Mouse (Mus musculus) CH12.LX (cell line): ENCODE measurements around the gene Asb16. TPM values are rescaled to one million over a fixed set of nuclear protein-coding genes. Genes with fewer than 3 reads are reported as not detected.
A peak's percentile ranks its signal among the peaks of the same experiment; 100 is the strongest.

Experiments
- DNase-seq: peaks from one replicate; pipeline ENCODE4 v3.0.0-alpha.2; 2013; ENCODE audit errors: extremely low read depth
- H3K27ac ChIP-seq: 2 replicates; pipeline ENCODE4 v1.5.1; 2012; ENCODE audit warnings: low read depth, mild to moderate bottlenecking, control low read depth, moderate library complexity; ENCODE audit not compliant: insufficient read depth
- H3K27me3 ChIP-seq: replicated peaks from 2 replicates; pipeline ENCODE3; 2012; ENCODE audit warnings: inconsistent platforms
- H3K36me3 ChIP-seq, 2 experiments: replicated peaks in 1 of 2; 2 replicates each; pipeline versions ENCODE3 to v1.6.1; 2012; ENCODE audit warnings: inconsistent platforms in 1 of 2, low read length in 1 of 2, mild to moderate bottlenecking in 1 of 2, mixed read lengths in 1 of 2, moderate library complexity in 1 of 2; ENCODE audit not compliant: control insufficient read depth in 1 of 2, insufficient read depth in 1 of 2
- H3K4me1 ChIP-seq, 2 experiments: 2 replicates each; pipeline ENCODE4 v1.6.1; 2012; ENCODE audit warnings: inconsistent platforms in 1 of 2, moderate library complexity in 1 of 2; ENCODE audit not compliant: insufficient read depth in 2 of 2, control insufficient read depth in 1 of 2
- H3K4me2 ChIP-seq: 2 replicates; pipeline ENCODE4 v1.6.1; 2012; ENCODE audit warnings: low read depth, mild to moderate bottlenecking, control low read depth; ENCODE audit not compliant: poor library complexity, insufficient read depth, severe bottlenecking
- H3K4me3 ChIP-seq, 3 experiments: fragments of 150-350 bp in 1 of 3; sonication (generic) in 1 of 3; replicated peaks in 1 of 3; 2 replicates each; pipeline versions ENCODE3 to v1.5.1; 2011 to 2012; ENCODE audit warnings: low read depth in 2 of 3, low read length in 2 of 3, mild to moderate bottlenecking in 2 of 3, moderate library complexity in 2 of 3, control low read depth in 1 of 3, improper control_type of control experiment in 1 of 3, inconsistent platforms in 1 of 3, mixed read lengths in 1 of 3; ENCODE audit not compliant: poor library complexity in 1 of 3
- H3K79me2 ChIP-seq: replicated peaks from 2 replicates; pipeline ENCODE4 v1.6.1; 2012; ENCODE audit warnings: mild to moderate bottlenecking, moderate library complexity; ENCODE audit not compliant: control insufficient read depth, poor library complexity, insufficient read depth, severe bottlenecking; ENCODE audit errors: extremely low read depth
- H3K9ac ChIP-seq: 2 replicates; pipeline ENCODE4 v1.6.1; 2012; ENCODE audit warnings: low read depth, mild to moderate bottlenecking, control low read depth, moderate library complexity; ENCODE audit not compliant: insufficient read depth
- H3K9me3 ChIP-seq: replicated peaks from 2 replicates; pipeline ENCODE3; 2012; ENCODE audit warnings: low read length, inconsistent platforms, mixed read lengths
- BHLHE40 ChIP-seq: IDR thresholded peaks from 2 replicates; pipeline ENCODE4 v1.6.1; 2011; ENCODE audit warnings: mild to moderate bottlenecking, low read depth, low read length, improper control_type of control experiment
- CHD1 ChIP-seq: IDR thresholded peaks from 2 replicates; pipeline ENCODE4 v1.6.1; 2012; ENCODE audit warnings: low read depth, low read length, improper control_type of control experiment, inconsistent platforms
- CHD2 ChIP-seq: IDR thresholded peaks from 2 replicates; pipeline ENCODE4 v1.6.1; 2011; ENCODE audit warnings: low read length, improper control_type of control experiment
- CTCF ChIP-seq, 2 experiments: IDR thresholded peaks in 1 of 2; conservative IDR thresholded peaks in 1 of 2; 2 replicates each; pipeline ENCODE4 v1.5.1; 2011 to 2012; ENCODE audit warnings: low read depth in 2 of 2, low read length in 2 of 2, improper control_type of control experiment in 1 of 2, inconsistent platforms in 1 of 2, mild to moderate bottlenecking in 1 of 2, moderate library complexity in 1 of 2
- ETS1 ChIP-seq: conservative IDR thresholded peaks from 2 replicates; pipeline ENCODE4 v1.6.1; 2012; ENCODE audit warnings: low read depth, mild to moderate bottlenecking, inconsistent platforms, low read length, improper control_type of control experiment, moderate library complexity
- GABPA ChIP-seq: IDR thresholded peaks from 2 replicates; pipeline ENCODE4 v1.6.1; 2012; ENCODE audit warnings: low read depth, low read length, improper control_type of control experiment, inconsistent platforms; ENCODE audit not compliant: insufficient replicate concordance
- HCFC1 ChIP-seq: IDR thresholded peaks from 2 replicates; pipeline ENCODE4 v1.6.1; 2012; ENCODE audit warnings: low read depth, mild to moderate bottlenecking, inconsistent platforms, low read length, improper control_type of control experiment
- IRF4 ChIP-seq: IDR thresholded peaks from 2 replicates; pipeline ENCODE4 v1.6.1; 2014; ENCODE audit warnings: low read depth, mild to moderate bottlenecking, inconsistent platforms, low read length, improper control_type of control experiment
- JUND ChIP-seq: conservative IDR thresholded peaks from 2 replicates; pipeline ENCODE4 v1.6.1; 2011; ENCODE audit warnings: low read depth, low read length, improper control_type of control experiment
- KAT2A ChIP-seq: IDR thresholded peaks from 2 replicates; pipeline ENCODE4 v1.6.1; 2012; ENCODE audit warnings: low read length, improper control_type of control experiment, inconsistent platforms; ENCODE audit not compliant: insufficient replicate concordance
- MAFK ChIP-seq: IDR thresholded peaks from 2 replicates; pipeline ENCODE4 v1.6.1; 2011; ENCODE audit warnings: low read length, improper control_type of control experiment; ENCODE audit not compliant: insufficient replicate concordance
- MAZ ChIP-seq: IDR thresholded peaks from 2 replicates; pipeline ENCODE4 v1.6.1; 2012; ENCODE audit warnings: low read depth, mild to moderate bottlenecking, inconsistent platforms, low read length, improper control_type of control experiment, moderate library complexity
- MEF2A ChIP-seq: IDR thresholded peaks from 2 replicates; pipeline ENCODE4 v1.6.1; 2014; ENCODE audit warnings: low read depth, mild to moderate bottlenecking, inconsistent platforms, low read length, improper control_type of control experiment, borderline replicate concordance
- MXI1 ChIP-seq: IDR thresholded peaks from 2 replicates; pipeline ENCODE4 v1.6.1; 2011; ENCODE audit warnings: mild to moderate bottlenecking, low read depth, low read length, improper control_type of control experiment
- MYC ChIP-seq: IDR thresholded peaks from 2 replicates; pipeline ENCODE4 v1.6.1; 2011; ENCODE audit warnings: low read depth, mild to moderate bottlenecking, improper control_type of control experiment, low read length
- NELFE ChIP-seq: IDR thresholded peaks from 2 replicates; pipeline ENCODE4 v1.6.1; 2011; ENCODE audit warnings: low read depth, low read length, improper control_type of control experiment
- POLR2A ChIP-seq: IDR thresholded peaks from 2 replicates; pipeline ENCODE4 v1.6.1; 2011; ENCODE audit warnings: low read depth, mild to moderate bottlenecking, improper control_type of control experiment, low read length
- POLR2AphosphoS2 ChIP-seq: IDR thresholded peaks from 2 replicates; pipeline ENCODE4 v1.6.1; 2011; ENCODE audit warnings: low read depth, low read length, improper control_type of control experiment
- RAD21 ChIP-seq: IDR thresholded peaks from 2 replicates; pipeline ENCODE4 v1.6.1; 2011; ENCODE audit warnings: low read depth, mild to moderate bottlenecking, low read length, improper control_type of control experiment, moderate library complexity
- SIN3A ChIP-seq: IDR thresholded peaks from 2 replicates; pipeline ENCODE4 v1.6.1; 2012; ENCODE audit warnings: low read length, improper control_type of control experiment, inconsistent platforms
- SMC3 ChIP-seq: IDR thresholded peaks from 2 replicates; pipeline ENCODE4 v1.6.1; 2011; ENCODE audit warnings: low read depth, low read length, improper control_type of control experiment
- TBP ChIP-seq: conservative IDR thresholded peaks from 2 replicates; pipeline ENCODE4 v1.6.1; 2011; ENCODE audit warnings: low read depth, low read length, improper control_type of control experiment
- TCF12 ChIP-seq: IDR thresholded peaks from 2 replicates; pipeline ENCODE4 v1.6.1; 2014; ENCODE audit warnings: low read depth, mild to moderate bottlenecking, inconsistent platforms, low read length, improper control_type of control experiment
- USF1 ChIP-seq: IDR thresholded peaks from 2 replicates; pipeline ENCODE4 v1.6.1; 2014; ENCODE audit warnings: low read depth, mild to moderate bottlenecking, inconsistent platforms, low read length, improper control_type of control experiment
- ZC3H11A ChIP-seq: IDR thresholded peaks from 2 replicates; pipeline ENCODE4 v1.6.1; 2012; ENCODE audit warnings: low read depth, mild to moderate bottlenecking, inconsistent platforms, low read length, improper control_type of control experiment
- ZMIZ1 ChIP-seq: IDR thresholded peaks from 2 replicates; pipeline ENCODE4 v1.6.1; 2012; ENCODE audit warnings: low read depth, mild to moderate bottlenecking, inconsistent platforms, low read length, improper control_type of control experiment
- dilution Hi-C: fragments of 300-500 bp; cut with MboI; formaldehyde crosslinking; loops from 2 replicates; pipeline ENCODE4 v1.14.3; 2020; ENCODE audit warnings: low sequenced_read_pairs; ENCODE audit not compliant: extremely low pct_unique_long_range_greater_than_20kb, extremely low pct_ligation_motif_present
- in situ Hi-C: fragments of 300-500 bp; cut with MboI; formaldehyde crosslinking; loops from 3 replicates; pipeline ENCODE4 v1.14.3; 2019; ENCODE audit warnings: low sequenced_read_pairs, low pct_ligation_motif_present, low pct_unique_long_range_greater_than_20kb, mixed read lengths
- polyA plus RNA-seq: library from polyadenylated mRNA; unstranded; fragments of >175 nt; gene quantifications from 2 replicates; pipeline ENCODE4 v1.2.1, GENCODE M21; 2012; ENCODE audit warnings: low read depth; ENCODE audit not compliant: insufficient read length
- total RNA-seq, 2 experiments: library from RNA; depleted of rRNA; stranded (reverse); fragments of 300-350 nt in 1 of 2; fragments of >200 nt in 1 of 2; gene quantifications; 2 replicates each; pipeline ENCODE4 v1.2.3; 2012 to 2014

The Asb16 gene
- total and polyA plus RNA-seq, 3 experiments, result not detected

GRCm38 (mm10) chr11:102294416-102294815 is 25.9 kb downstream of the Asb16 start:
- in situ Hi-C loops, result loop anchor here (5.0 kb wide), 1 partner anchor 118 kb away; no protein-coding TSS in a partner anchor
- no peak overlapping the region for H3K9ac ChIP-seq

GRCm38 (mm10) chr11:102294887-102295597 is 26.5 kb downstream of the Asb16 start:
- Histone ChIP-seq H3K27me3 (no peaks in the 10 kb centered on the region), H3K79me2 (peaks cover 13% of the 10 kb centered on the region), H3K4me2 (peak overlapping the region; percentile 80), H3K4me1 (peaks cover 19 to 55% of the 10 kb centered on the region in 2 experiments), H3K36me3 (peaks cover 37 to 49% of the 10 kb centered on the region in 2 experiments), H3K27ac (peak overlapping the region; percentile 76), H3K4me3 (peak overlapping the region; percentile 82 to 93 (median 88)), H3K9ac (peak overlapping the region; percentile 95; the same call in 1 of the 2 replicates), H3K9me3 (peaks cover under 1% of the 10 kb centered on the region)
- peak; percentile 90 for DNase-seq
- in situ Hi-C loops, result loop anchor here (5.0 kb wide), 1 partner anchor 117 kb away; no protein-coding TSS in a partner anchor
- dilution Hi-C loops, result no loop called here
- peak; percentile 53 for TF ChIP-seq RAD21
- TF ChIP-seq POLR2A, result peak; percentile 71
- TF ChIP-seq BHLHE40, result no peak
- peak in 1 of 2 experiments; percentile 63; a peak in 2 of 4 replicates for TF ChIP-seq CTCF (conservative IDR thresholded peaks at IDR 0.05 in 1 of 2, IDR thresholded peaks at IDR 0.05 in 1 of 2; ENCODE audit: low read depth in 2 of 2, low read length in 2 of 2)
- peak; percentile 6; the same call in 1 of the 2 replicates for TF ChIP-seq IRF4
- peak; percentile 42; the same call in 1 of the 2 replicates for TF ChIP-seq TCF12
- peak; percentile 47 for TF ChIP-seq SMC3
- TF ChIP-seq KAT2A, result 0 out of 2 replicates have a peak, but pooled peaks have one; percentile 16
- TF ChIP-seq MEF2A, result no peak
- 0 out of 2 replicates have a peak, but pooled peaks have one; percentile 51 for TF ChIP-seq NELFE
- peak; percentile 61 for TF ChIP-seq HCFC1
- no peak for TF ChIP-seq SIN3A
- TF ChIP-seq GABPA, result no peak
- TF ChIP-seq USF1, result no peak
- no peak for TF ChIP-seq MAFK
- TF ChIP-seq MXI1, result no peak
- TF ChIP-seq TBP, result peak; percentile 87
- TF ChIP-seq POLR2AphosphoS2, result no peak
- TF ChIP-seq ZMIZ1, result peak; percentile 61; the same call in 1 of the 2 replicates
- no peak for TF ChIP-seq JUND
- TF ChIP-seq MYC, result no peak
- peak; percentile 68 for TF ChIP-seq MAZ

More at GRCm38 (mm10) chr11:102294416-102294815, 25.9 kb downstream of the Asb16 start:
- Histone ChIP-seq H3K4me3 (peak overlapping the region in 1 of 3 experiments; percentile 82), H3K27me3 (no peaks in the 10 kb centered on the region), H3K4me2 (no peak overlapping the region), H3K4me1 (peaks cover 21 to 58% of the 10 kb centered on the region in 2 experiments), H3K9me3 (no peaks in the 10 kb centered on the region), H3K79me2 (peaks cover 13% of the 10 kb centered on the region), H3K36me3 (peaks cover 41 to 56% of the 10 kb centered on the region in 2 experiments), H3K27ac (no peak overlapping the region)
- no peak for DNase-seq
- TF ChIP-seq HCFC1 (no peak), TBP (no peak), ZC3H11A (no peak), CHD1 (no peak), ETS1 (no peak), BHLHE40 (no peak), NELFE (no peak), IRF4 (no peak), TCF12 (no peak), CHD2 (no peak), POLR2A (no peak), MXI1 (no peak), MEF2A (no peak)
- dilution Hi-C loops, result no loop called here
